Mouse (Mus musculus) myocyte (in vitro differentiated cells): ENCODE results near the gene Ino80d. TPM values are rescaled to one million over a fixed set of nuclear protein-coding genes. Genes with fewer than 3 reads are reported as not detected.
A peak's percentile ranks its signal among the peaks of the same experiment; 100 is the strongest.

Source experiments
- H3K27me3 ChIP-seq: one replicate; pipeline ENCODE4 v1.6.1; 2011; ENCODE audit not compliant: control insufficient read depth, insufficient read depth, insufficient read length
- H3K36me3 ChIP-seq: one replicate; pipeline ENCODE4 v1.6.1; 2011; ENCODE audit not compliant: control insufficient read depth, insufficient read depth
- H3K4me2 ChIP-seq: one replicate; pipeline ENCODE4 v1.6.1; 2011; ENCODE audit warnings: low read depth, control low read depth
- H3K4me3 ChIP-seq: one replicate; pipeline ENCODE4 v1.5.1; 2011; ENCODE audit warnings: mild to moderate bottlenecking, control low read depth, moderate library complexity
- H3K79me2 ChIP-seq: one replicate; pipeline ENCODE4 v1.6.1; 2011; ENCODE audit not compliant: control insufficient read depth, insufficient read depth
- H3ac ChIP-seq: one replicate; pipeline ENCODE4 v1.6.1; 2011; ENCODE audit not compliant: control insufficient read depth, insufficient read length
- CEBPB ChIP-seq: IDR thresholded peaks from 2 replicates; pipeline ENCODE4 v1.6.1; 2011; ENCODE audit warnings: mild to moderate bottlenecking, moderate library complexity; ENCODE audit not compliant: poor library complexity, insufficient read depth, severe bottlenecking
- E2F4 ChIP-seq: IDR thresholded peaks from one replicate; pipeline ENCODE4 v1.6.1; 2011; ENCODE audit warnings: mild to moderate bottlenecking, control low read depth, moderate library complexity; ENCODE audit not compliant: insufficient read depth
- MAX ChIP-seq: IDR thresholded peaks from one replicate; pipeline ENCODE4 v1.6.1; 2011; ENCODE audit warnings: low read depth, mild to moderate bottlenecking, control low read depth
- MYOD1 ChIP-seq, 3 experiments: IDR thresholded peaks; one replicate each; pipeline ENCODE4 v1.6.1; 2011; ENCODE audit warnings: control low read depth in 2 of 3, low read depth in 2 of 3, mild to moderate bottlenecking in 2 of 3, moderate library complexity in 1 of 3; ENCODE audit not compliant: insufficient read length in 2 of 3, control insufficient read depth in 1 of 3
- MYOG ChIP-seq, 3 experiments: IDR thresholded peaks; one replicate each; pipeline ENCODE4 v1.6.1; 2011; ENCODE audit warnings: control low read depth in 2 of 3, low read depth in 2 of 3, mild to moderate bottlenecking in 2 of 3; ENCODE audit not compliant: insufficient read length in 2 of 3, control insufficient read depth in 1 of 3, insufficient read depth in 1 of 3
- POLR2A ChIP-seq: IDR thresholded peaks from one replicate; pipeline ENCODE4 v1.6.1; 2011; ENCODE audit warnings: low read depth, mild to moderate bottlenecking, control low read depth, moderate library complexity; ENCODE audit not compliant: insufficient read length
- POLR2AphosphoS2 ChIP-seq: IDR thresholded peaks from one replicate; pipeline ENCODE4 v1.6.1; 2011; ENCODE audit warnings: low read depth, control low read depth; ENCODE audit not compliant: insufficient read length
- REST ChIP-seq: IDR thresholded peaks from one replicate; pipeline ENCODE4 v1.6.1; 2011; ENCODE audit warnings: mild to moderate bottlenecking, control low read depth, moderate library complexity; ENCODE audit not compliant: insufficient read depth, insufficient read length
- SRF ChIP-seq: IDR thresholded peaks from one replicate; pipeline ENCODE4 v1.6.1; 2011; ENCODE audit warnings: low read depth; ENCODE audit not compliant: control insufficient read depth, insufficient read length
- TCF12 ChIP-seq: IDR thresholded peaks from one replicate; pipeline ENCODE4 v1.6.1; 2011; ENCODE audit warnings: mild to moderate bottlenecking, control low read depth; ENCODE audit not compliant: poor library complexity, insufficient read depth, severe bottlenecking
- TCF3 ChIP-seq: IDR thresholded peaks from one replicate; pipeline ENCODE4 v1.6.1; 2011; ENCODE audit warnings: low read depth, control low read depth; ENCODE audit not compliant: insufficient read length
- USF1 ChIP-seq: IDR thresholded peaks from one replicate; pipeline ENCODE4 v1.6.1; 2011; ENCODE audit warnings: low read depth, mild to moderate bottlenecking, control low read depth, moderate library complexity
- polyA plus RNA-seq: library from polyadenylated mRNA; unstranded; fragments of >200 nt; fragmentation: generic; extraction: Trizol; gene quantifications from one replicate; pipeline ENCODE4 v1.2.1, GENCODE M21; 2012; ENCODE audit warnings: missing spikeins

Gene Ino80d
- polyA plus RNA-seq, 1 experiment = 1.7 TPM

- no peaks in the 10 kb centered on the region for H3K79me2 ChIP-seq
- TF ChIP-seq USF1 (no peak), E2F4 (no peak), SRF (no peak), POLR2AphosphoS2 (no peak), POLR2A (no peak), CEBPB (no peak), TCF3 (no peak), MYOD1 (IDR thresholded peaks at IDR 0.05; ENCODE audit: control insufficient read depth in 1 of 3, insufficient read length in 2 of 3, low read depth in 2 of 3) (no peak), TCF12 (no peak), MAX (no peak), MYOG (IDR thresholded peaks at IDR 0.05; ENCODE audit: control insufficient read depth in 1 of 3, insufficient read depth in 1 of 3, insufficient read length in 2 of 3, low read depth in 2 of 3) (no peak), REST (no peak)
- no peaks in the 10 kb centered on the region for H3K36me3 ChIP-seq
- no peak overlapping the region for H3K4me3 ChIP-seq
- no peaks in the 10 kb centered on the region for H3K27me3 ChIP-seq
- H3ac ChIP-seq = no peak overlapping the region
- no peak overlapping the region for H3K4me2 ChIP-seq
These were observed 17.3 kb upstream of the Ino80d start for GRCm38 (mm10) chr1:63131766-63132165.

DNA sequence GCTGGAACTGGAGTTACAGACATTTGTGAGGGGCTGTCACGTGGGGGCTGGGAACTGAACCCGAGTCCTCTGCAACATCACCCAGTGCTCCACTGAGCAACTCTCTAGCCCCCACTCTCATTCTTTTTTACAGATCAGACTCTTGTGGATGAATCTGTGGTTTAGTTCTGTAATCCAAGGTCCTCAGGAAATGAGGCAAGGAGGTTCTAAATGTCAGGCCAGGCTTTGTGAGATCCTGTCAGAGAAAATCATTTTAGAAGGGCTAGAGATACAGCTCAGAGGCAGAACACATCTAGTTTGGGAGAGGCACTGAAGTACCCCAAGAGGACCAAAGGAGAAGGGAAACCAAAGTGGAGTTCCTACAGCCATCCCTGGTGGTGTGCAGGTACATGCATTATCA, 16.4 kb upstream of the Ino80d start:
- no peak for TF ChIP-seq SRF
- no peak for TF ChIP-seq CEBPB
- no peak overlapping the region for H3ac ChIP-seq
- H3K36me3 ChIP-seq = no peaks in the 10 kb centered on the region
- no peaks in the 10 kb centered on the region for H3K79me2 ChIP-seq
- H3K4me2 ChIP-seq = no peak overlapping the region
- no peak overlapping the region for H3K4me3 ChIP-seq
- H3K27me3 ChIP-seq = no peaks in the 10 kb centered on the region

DNA sequence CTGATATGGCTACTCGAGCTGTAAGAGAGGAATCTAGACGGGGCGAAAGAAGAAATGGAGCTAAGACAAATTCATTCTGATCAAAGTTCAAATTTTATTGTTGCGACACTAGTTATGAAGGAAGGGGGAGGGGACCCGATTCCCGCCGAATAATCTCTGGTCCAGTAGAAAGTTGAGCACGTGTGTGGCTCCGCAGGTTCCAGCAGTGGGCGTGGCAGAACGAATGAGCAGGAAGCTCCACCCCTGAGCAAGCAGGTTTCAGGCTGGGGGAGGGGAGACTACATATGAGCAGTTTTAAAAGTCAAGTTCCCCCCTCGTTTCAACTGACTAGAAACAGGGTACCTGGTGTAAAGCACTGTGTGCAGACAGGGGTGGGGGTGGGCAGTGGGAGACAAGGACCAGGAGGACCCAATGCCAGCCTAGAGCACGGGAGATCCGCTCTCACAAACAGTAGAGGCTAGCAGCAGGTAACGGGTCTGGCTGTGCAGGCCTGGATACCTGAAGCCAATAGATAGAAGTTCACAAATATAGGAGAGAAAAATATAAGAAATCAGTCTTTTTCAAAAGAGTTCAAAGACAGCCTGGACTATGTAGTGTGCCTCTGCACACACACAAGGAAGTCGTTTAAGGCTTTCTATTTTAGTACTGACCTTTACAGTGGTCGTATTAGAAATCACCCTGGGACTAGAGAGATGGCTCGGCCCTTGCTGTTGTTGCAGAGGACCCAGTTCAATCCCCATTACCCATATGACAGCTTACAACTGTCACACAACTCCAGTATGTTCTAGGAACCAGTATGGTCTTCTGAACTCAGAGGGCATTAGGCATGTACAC, 15.6 kb upstream of the Ino80d start:
- Histone ChIP-seq H3K4me2 (no peak overlapping the region), H3K4me3 (no peak overlapping the region), H3K79me2 (no peaks in the 10 kb centered on the region), H3ac (no peak overlapping the region), H3K27me3 (no peaks in the 10 kb centered on the region), H3K36me3 (no peaks in the 10 kb centered on the region)
- no peak for TF ChIP-seq USF1
- no peak for TF ChIP-seq E2F4
- TF ChIP-seq POLR2A = no peak
- TF ChIP-seq POLR2AphosphoS2 = peak; percentile 34

- Histone ChIP-seq H3K27me3 (no peaks in the 10 kb centered on the region), H3K4me3 (no peak overlapping the region), H3ac (no peak overlapping the region), H3K79me2 (no peaks in the 10 kb centered on the region), H3K4me2 (no peak overlapping the region), H3K36me3 (no peaks in the 10 kb centered on the region)
- TF ChIP-seq USF1 (no peak), POLR2A (no peak), SRF (no peak), TCF12 (no peak), E2F4 (no peak), POLR2AphosphoS2 (no peak), MAX (no peak), MYOD1 (IDR thresholded peaks at IDR 0.05; ENCODE audit: control insufficient read depth in 1 of 3, insufficient read length in 2 of 3, low read depth in 2 of 3) (no peak), TCF3 (no peak), MYOG (IDR thresholded peaks at IDR 0.05; ENCODE audit: control insufficient read depth in 1 of 3, insufficient read depth in 1 of 3, insufficient read length in 2 of 3, low read depth in 2 of 3) (no peak)
These were observed 14.8 kb upstream of the Ino80d start for GRCm38 (mm10) chr1:63129273-63129672.

- Histone ChIP-seq H3ac (no peak overlapping the region), H3K27me3 (no peaks in the 10 kb centered on the region), H3K36me3 (peaks cover 12% of the 10 kb centered on the region), H3K4me3 (no peak overlapping the region), H3K79me2 (no peaks in the 10 kb centered on the region), H3K4me2 (no peak overlapping the region)
- TF ChIP-seq SRF = no peak
- TF ChIP-seq TCF12 = no peak
- no peak for TF ChIP-seq POLR2A
- TF ChIP-seq MYOG (IDR thresholded peaks at IDR 0.05; ENCODE audit: control insufficient read depth in 1 of 3, insufficient read depth in 1 of 3, insufficient read length in 2 of 3, low read depth in 2 of 3) = no peak
- TF ChIP-seq REST = no peak
- no peak for TF ChIP-seq MAX
- TF ChIP-seq MYOD1 (IDR thresholded peaks at IDR 0.05; ENCODE audit: control insufficient read depth in 1 of 3, insufficient read length in 2 of 3, low read depth in 2 of 3) = no peak
- TF ChIP-seq E2F4 = no peak
- TF ChIP-seq USF1 = no peak
- TF ChIP-seq POLR2AphosphoS2 = no peak
- no peak for TF ChIP-seq CEBPB
- no peak for TF ChIP-seq TCF3
These were observed 11.7 kb upstream of the Ino80d start for GRCm38 (mm10) chr1:63126206-63126605.
